Mouse (Mus musculus) mature B cell (primary cell): Measurements from ENCODE around the gene Hic1.

Experiments used
- in situ Hi-C: fragments of 300-500 bp; cut with MboI; formaldehyde crosslinking; loops from 2 replicates; pipeline ENCODE4 v1.14.3; 2019

The Hic1 gene

GRCm38 (mm10) chr11:75169405-75170080 lies at the start of gene Hic1:
Hic1 (minus strand) TSS chr11:75169519.
- in situ Hi-C loops = no loop called here

GRCm38 (mm10) chr11:75214081-75214950 lies 45.0 kb upstream of the Hic1 start:
- in situ Hi-C loops = no loop called here

GRCm38 (mm10) chr11:75213372-75214080 lies 44.2 kb upstream of the Hic1 start:
- in situ Hi-C loops = no loop called here

- in situ Hi-C loops = no loop called here
Observed at GRCm38 (mm10) chr11:75212876-75213275, 43.6 kb upstream of the Hic1 start.

GRCm38 (mm10) chr11:75212031-75212667 lies 42.8 kb upstream of the Hic1 start:
- in situ Hi-C loops = no loop called here

- in situ Hi-C loops = no loop called here
Observed at GRCm38 (mm10) chr11:75210755-75211154, 41.4 kb upstream of the Hic1 start.

- in situ Hi-C loops = no loop called here
Observed at GRCm38 (mm10) chr11:75210093-75210492, 40.8 kb upstream of the Hic1 start.

- in situ Hi-C loops = no loop called here
Observed at GRCm38 (mm10) chr11:75209363-75209762, 40.0 kb upstream of the Hic1 start.

- in situ Hi-C loops = no loop called here
Observed at GRCm38 (mm10) chr11:75206347-75206746, 37.0 kb upstream of the Hic1 start.

GRCm38 (mm10) chr11:75204472-75204871 lies 35.2 kb upstream of the Hic1 start:
- in situ Hi-C loops = no loop called here

- in situ Hi-C loops = no loop called here
Observed at GRCm38 (mm10) chr11:75203926-75204325, 34.6 kb upstream of the Hic1 start.

- in situ Hi-C loops = no loop called here
Observed at GRCm38 (mm10) chr11:75201721-75202120, 32.4 kb upstream of the Hic1 start.

- in situ Hi-C loops = no loop called here
Observed at GRCm38 (mm10) chr11:75200935-75201334, 31.6 kb upstream of the Hic1 start.

- in situ Hi-C loops = no loop called here
Observed at GRCm38 (mm10) chr11:75199951-75200350, 30.6 kb upstream of the Hic1 start.

- in situ Hi-C loops = no loop called here
Observed at GRCm38 (mm10) chr11:75198792-75199191, 29.5 kb upstream of the Hic1 start.

GRCm38 (mm10) chr11:75197956-75198355 lies 28.6 kb upstream of the Hic1 start:
- in situ Hi-C loops = no loop called here

GRCm38 (mm10) chr11:75196131-75196530 lies 26.8 kb upstream of the Hic1 start:
- in situ Hi-C loops = no loop called here

- in situ Hi-C loops = loop anchor here (5.0 kb wide), 1 partner anchor 92 kb away; no protein-coding TSS in a partner anchor
Observed at GRCm38 (mm10) chr11:75194850-75195461, 25.6 kb upstream of the Hic1 start.

GRCm38 (mm10) chr11:75194121-75194849 lies 25.0 kb upstream of the Hic1 start:
- in situ Hi-C loops = loop anchor here (5.0 kb wide), 1 partner anchor 93 kb away; no protein-coding TSS in a partner anchor

GRCm38 (mm10) chr11:75193256-75194071 lies 24.1 kb upstream of the Hic1 start, which contains the start of gene Rtn4rl1:
Rtn4rl1 (plus strand) TSS chr11:75193783.
- in situ Hi-C loops = loop anchor here (5.0 kb wide), 1 partner anchor 94 kb away; no protein-coding TSS in a partner anchor
